13 mouse cellular contexts compared by ENCODE assay signal in the genomic region with DNA sequence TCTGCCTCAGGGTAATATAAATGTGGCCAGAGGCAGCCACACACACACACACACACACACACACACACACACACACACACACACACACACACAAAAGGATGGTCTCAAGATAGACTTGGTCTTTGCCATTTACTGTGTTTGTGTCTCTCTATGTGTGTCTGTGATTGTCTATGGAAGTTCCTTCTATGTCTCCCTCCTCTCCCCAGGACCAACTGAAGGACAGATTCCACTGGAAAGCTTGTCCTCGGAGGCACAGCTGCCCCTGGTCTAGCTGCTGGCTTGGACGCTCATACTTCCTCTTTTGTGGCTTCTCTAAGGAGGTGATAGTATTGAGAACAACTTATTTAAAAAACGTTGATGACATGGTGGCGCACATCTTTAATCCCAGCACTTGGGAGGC. TPM values are rescaled to one million over a fixed set of nuclear protein-coding genes. Genes with fewer than 3 reads are reported as not detected.
A peak's percentile ranks its signal among the peaks of the same experiment; 100 is the strongest.
DNase-seq lines count a peak whose midpoint lies in the region; ATAC-seq and TF ChIP-seq lines count a peak whose summit lies in the region.
"Had no signal": no experiment of that assay in that cellular context is flagged by ENCODE, and none has a peak within 500 bp of the region (broad histone marks: within the 10 kb centered on the region; RNA-seq: fewer than 3 reads in every experiment).

No protein-coding gene starts in this region.

- peak overlapping the region; percentile 57 for H3K4me2 ChIP-seq in forebrain, embryonic 16.5 days (ENCODE audit: low read length)
- H3K4me2 ChIP-seq in forebrain, embryonic 15.5 days (replicated peaks): no peak overlapping the region
- peak overlapping the region; percentile 52 for H3K4me2 ChIP-seq in midbrain, postnatal 0 days (ENCODE audit: low read depth, low read length, poor library complexity, severe bottlenecking)

- no peak overlapping the region for H3K27ac ChIP-seq in forebrain, embryonic 16.5 days (ENCODE audit: low read length)
- H3K27ac ChIP-seq in forebrain, embryonic 15.5 days (replicated peaks): no peak overlapping the region
- H3K27ac ChIP-seq in midbrain, postnatal 0 days (ENCODE audit: low read depth, low read length): no peak overlapping the region
- H3K27ac ChIP-seq: heart, adult 2 months; macrophage had no signal

- TF ChIP-seq CTCF in midbrain, postnatal 0 days (IDR thresholded peaks at IDR 0.05): no peak

- H3K27me3 ChIP-seq in forebrain, embryonic 16.5 days (replicated peaks; ENCODE audit: control insufficient read depth, insufficient read depth, low read length): no peaks in the 10 kb centered on the region
- H3K27me3 ChIP-seq in forebrain, embryonic 15.5 days: no peaks in the 10 kb centered on the region
- H3K27me3 ChIP-seq in midbrain, postnatal 0 days (ENCODE audit: insufficient read depth, low read length): 0 out of 2 replicates have a peak, but pooled peaks cover 5% of the 10 kb centered on the region

- 56% methylated on average over 4 of the region's 4 CpGs for WGBS in forebrain, embryonic 16.5 days
- 55% methylated on average over 4 of the region's 4 CpGs for WGBS in forebrain, embryonic 15.5 days
- 45% methylated on average over 4 of the region's 4 CpGs for WGBS in midbrain, postnatal 0 days

- no peaks in the 10 kb centered on the region for H3K4me1 ChIP-seq in forebrain, embryonic 16.5 days (replicated peaks; ENCODE audit: control insufficient read depth, insufficient read depth, low read length)
- H3K4me1 ChIP-seq in forebrain, embryonic 15.5 days: 0 out of 2 replicates have a peak, but pooled peaks cover 4% of the 10 kb centered on the region
- H3K4me1 ChIP-seq in midbrain, postnatal 0 days (ENCODE audit: insufficient read depth, low read length): no peaks in the 10 kb centered on the region

- H3K9ac ChIP-seq in forebrain, embryonic 16.5 days (replicated peaks; ENCODE audit: low read depth, low read length): no peak overlapping the region
- no peak overlapping the region for H3K9ac ChIP-seq in forebrain, embryonic 15.5 days (replicated peaks)
- H3K9ac ChIP-seq in midbrain, postnatal 0 days (replicated peaks; ENCODE audit: low read length, poor library complexity, severe bottlenecking): no peak overlapping the region

- no peak overlapping the region for H3K4me3 ChIP-seq in forebrain, embryonic 16.5 days (replicated peaks; ENCODE audit: low read length)
- H3K4me3 ChIP-seq in forebrain, embryonic 15.5 days: no peak overlapping the region
- no peak overlapping the region for H3K4me3 ChIP-seq in midbrain, postnatal 0 days (ENCODE audit: low read depth, low read length)
- H3K4me3 ChIP-seq: heart, adult 2 months had no signal

- no peaks in the 10 kb centered on the region for H3K9me3 ChIP-seq in forebrain, embryonic 16.5 days (ENCODE audit: control insufficient read depth, low read length)
- H3K9me3 ChIP-seq in forebrain, embryonic 15.5 days: no peaks in the 10 kb centered on the region
- H3K9me3 ChIP-seq in midbrain, postnatal 0 days (ENCODE audit: low read length): no peaks in the 10 kb centered on the region

- no peaks in the 10 kb centered on the region for H3K36me3 ChIP-seq in forebrain, embryonic 16.5 days (ENCODE audit: control insufficient read depth, insufficient read depth)
- no peaks in the 10 kb centered on the region for H3K36me3 ChIP-seq in forebrain, embryonic 15.5 days
- no peaks in the 10 kb centered on the region for H3K36me3 ChIP-seq in midbrain, postnatal 0 days (ENCODE audit: insufficient read depth, low read length)

- peak; percentile 1 for DNase-seq in lung, postnatal 14 days
- no peak for DNase-seq in lung, postnatal 10 days
- DNase-seq in midbrain, postnatal 0 days (ENCODE audit: low spot score): no peak
- no peak for DNase-seq in left cerebral cortex, adult 18-20 months (ENCODE audit: low spot score in 2 of 2)
- no peak for DNase-seq in layer of hippocampus, postnatal 25 days (ENCODE audit: extremely low spot score in 1 of 2, low spot score in 1 of 2)
- DNase-seq: kidney, postnatal 14 days had no signal

- no peak for ATAC-seq in forebrain, embryonic 16.5 days
- no peak for ATAC-seq in forebrain, embryonic 15.5 days (replicated peaks)
- ATAC-seq in common myeloid progenitor, adult 5-6 weeks (replicated peaks; ENCODE audit: low read depth, poor library complexity, severe bottlenecking): peak; percentile 84
- ATAC-seq in midbrain, postnatal 0 days (ENCODE audit: low FRiP score): no peak

RNA-seq across cellular contexts. Expression of a gene that starts 1.6 kb away (rescaled TPM):
- 0.16 and 0.48 TPM in 2 replicates for polyA plus RNA-seq in forebrain, embryonic 16.5 days (2015; fragmentation: Nextera tagmentation; extraction: Ambion mirVana)
- 0.17 and 0.29 TPM in 2 replicates for polyA plus RNA-seq in forebrain, embryonic 15.5 days (2015; fragmentation: Nextera tagmentation; extraction: Ambion mirVana)
- not detected in 2 replicates for total RNA-seq in common myeloid progenitor, adult 5-6 weeks (2017)
- 0.05 and 0.24 TPM in 2 replicates for total RNA-seq in midbrain, postnatal 0 days (2014; rRNA removed)
- polyA plus RNA-seq in midbrain, postnatal 0 days (2015; fragmentation: Nextera tagmentation; extraction: Ambion mirVana): 0.79 and 0.98 TPM in 2 replicates
- 1 to 10 TPM; 1.3 to 1.8 TPM for total RNA-seq in left cerebral cortex, adult 18-20 months (2021)
- under 1 TPM; 0.52 to 0.71 TPM for total RNA-seq in layer of hippocampus, postnatal 25 days (2021)

RNA-seq across cellular contexts. Expression of a gene that starts 23.8 kb away (rescaled TPM):
- not detected in 2 replicates for polyA plus RNA-seq in forebrain, embryonic 16.5 days (2015; fragmentation: Nextera tagmentation; extraction: Ambion mirVana)
- not detected in 2 replicates for polyA plus RNA-seq in forebrain, embryonic 15.5 days (2015; fragmentation: Nextera tagmentation; extraction: Ambion mirVana)
- not detected in 2 replicates for total RNA-seq in common myeloid progenitor, adult 5-6 weeks (2017)
- not detected in 2 replicates for total RNA-seq in midbrain, postnatal 0 days (2014; rRNA removed)
- not detected in 2 replicates for polyA plus RNA-seq in midbrain, postnatal 0 days (2015; fragmentation: Nextera tagmentation; extraction: Ambion mirVana)
- total RNA-seq in left cerebral cortex, adult 18-20 months (2021): not detected
- not detected for total RNA-seq in layer of hippocampus, postnatal 25 days (2021)
- total RNA-seq: heart, adult 2 months; left cerebral cortex, postnatal 10 days had no signal
- polyA plus RNA-seq: heart, adult 2 months; macrophage; stomach, embryonic 16.5 days had no signal

RNA-seq across cellular contexts. Expression of a gene that starts 58.3 kb away (rescaled TPM):
- 0.14 TPM in 1 of 2 replicates, not detected in the other for polyA plus RNA-seq in forebrain, embryonic 16.5 days (2015; fragmentation: Nextera tagmentation; extraction: Ambion mirVana)
- polyA plus RNA-seq in forebrain, embryonic 15.5 days (2015; fragmentation: Nextera tagmentation; extraction: Ambion mirVana): not detected in 2 replicates
- 0.15 and 0.27 TPM in 2 replicates for total RNA-seq in common myeloid progenitor, adult 5-6 weeks (2017)
- 0.57 and 1.4 TPM in 2 replicates for total RNA-seq in midbrain, postnatal 0 days (2014; rRNA removed)
- 0.16 and 0.26 TPM in 2 replicates for polyA plus RNA-seq in midbrain, postnatal 0 days (2015; fragmentation: Nextera tagmentation; extraction: Ambion mirVana)
- not detected for total RNA-seq in left cerebral cortex, adult 18-20 months (2021)
- total RNA-seq in layer of hippocampus, postnatal 25 days (2021): not detected
- total RNA-seq: left cerebral cortex, postnatal 10 days had no signal
- polyA plus RNA-seq: heart, adult 2 months; macrophage had no signal
